Mouse (Mus musculus) G1E (cell line): ENCODE measurements at regions not wholly inside any gene's neighbourhood (a gene's known extent, or its start where the extent isn't known, plus 50 kb on each side); places are given as distances from the start of the nearest gene placed in this dataset.
"Not testable (repeated sequence)": the region's sequence is repeated elsewhere in the genome, so short reads cannot be mapped to it uniquely, and the experiment has no call there.

Experiments used
- CTCF ChIP-seq: IDR thresholded peaks from 2 replicates; pipeline ENCODE4 v1.5.1; 2012; ENCODE audit warnings: low read depth, low read length, inconsistent platforms, mixed read lengths
- GATA1 ChIP-seq: IDR thresholded peaks from 2 replicates; pipeline ENCODE4 v1.6.1; 2012; ENCODE audit warnings: borderline replicate concordance, low read length, inconsistent platforms, mixed read lengths
- POLR2AphosphoS5 ChIP-seq: IDR thresholded peaks from 2 replicates; pipeline ENCODE4 v1.6.1; 2012; ENCODE audit warnings: low read depth, low read length, inconsistent platforms; ENCODE audit not compliant: insufficient replicate concordance
- TAL1 ChIP-seq: conservative IDR thresholded peaks from 2 replicates; pipeline ENCODE4 v1.6.1; 2012; ENCODE audit warnings: low read depth, low read length, inconsistent platforms, mixed read lengths

- not testable (repeated sequence) for TF ChIP-seq CTCF, TAL1, GATA1, POLR2AphosphoS5
These were observed 125.7 kb upstream of the Sulf2 start for GRCm38 (mm10) chr2:166281137-166281536.
